Mouse (Mus musculus): ENCODE measurements at regions not wholly inside any gene's neighbourhood (a gene's known extent, or its start where the extent isn't known, plus 50 kb on each side); places are given as distances from the start of the nearest gene placed in this dataset.

DNA sequence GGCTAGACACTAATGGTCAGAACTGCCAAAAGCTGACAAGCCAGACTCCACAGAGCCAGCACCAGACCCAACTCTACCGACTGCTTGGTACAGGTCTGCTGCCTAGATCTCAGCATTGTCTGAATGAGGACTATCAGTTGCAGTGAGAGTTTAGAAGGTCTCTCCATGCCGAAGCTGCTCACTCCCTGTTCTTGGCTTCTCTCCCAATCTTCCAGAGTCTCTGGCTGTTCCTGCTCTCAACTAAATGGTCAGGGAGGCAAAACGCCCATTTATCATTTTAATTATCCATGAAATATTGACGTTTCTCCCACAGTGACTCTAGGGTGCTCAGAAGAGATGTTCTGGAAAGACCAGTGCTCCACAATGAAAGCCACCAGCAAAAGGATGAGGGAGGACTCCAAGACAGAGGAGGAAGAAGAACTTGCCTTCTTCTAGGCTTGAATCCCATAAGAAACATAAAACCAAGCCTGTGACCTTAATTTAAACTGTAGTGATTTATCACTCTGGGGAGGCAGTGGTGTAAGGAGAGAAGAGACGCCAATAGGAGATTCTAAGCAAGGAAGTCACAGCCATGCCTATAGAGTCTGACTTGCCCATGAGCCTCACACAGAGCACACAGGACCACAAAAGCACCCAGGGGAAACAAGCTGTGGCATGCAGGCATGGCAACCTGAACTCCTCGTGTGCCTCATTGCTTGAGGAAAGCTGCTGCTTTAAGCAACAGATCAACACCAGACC is 112.2 kb upstream of the Pkdcc start:
- WGBS = 89% methylated on average over 6 of the region's 6 CpGs
- no peak overlapping the region for H3K4me2 ChIP-seq
- no peak for ATAC-seq (ENCODE audit: low FRiP score)
- H3K27me3 ChIP-seq = peaks cover 16% of the 10 kb centered on the region
- H3K9ac ChIP-seq = no peak overlapping the region
- no peaks in the 10 kb centered on the region for H3K9me3 ChIP-seq
- H3K4me1 ChIP-seq = no peaks in the 10 kb centered on the region
- no peak overlapping the region for H3K4me3 ChIP-seq (replicated peaks)
- H3K27ac ChIP-seq = no peak overlapping the region
- H3K36me3 ChIP-seq (replicated peaks) = no peaks in the 10 kb centered on the region

DNA sequence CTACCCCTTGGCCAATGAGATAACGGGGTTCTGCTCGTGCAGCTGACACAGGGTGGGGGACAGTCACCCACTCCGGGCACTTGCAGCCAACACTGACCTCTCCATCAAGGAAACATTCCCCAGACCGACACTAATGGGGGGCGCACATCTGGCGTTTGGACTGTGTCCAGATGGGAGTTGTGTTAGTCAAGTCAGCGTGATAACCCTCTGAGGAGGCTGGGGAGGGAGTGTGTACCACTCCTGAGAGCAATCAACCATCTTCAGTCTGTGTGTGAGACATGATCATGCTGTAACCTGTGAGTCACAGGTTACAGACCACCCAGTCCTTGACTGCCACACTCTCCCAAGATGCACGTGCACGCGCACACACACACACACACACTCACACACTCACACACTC is 106.9 kb upstream of the Pkdcc start:
- Histone ChIP-seq H3K4me3 (replicated peaks) (no peak overlapping the region), H3K27me3 (no peaks in the 10 kb centered on the region; the same call in 1 of the 2 replicates), H3K27ac (no peak overlapping the region), H3K9me3 (no peaks in the 10 kb centered on the region), H3K4me2 (no peak overlapping the region), H3K4me1 (peaks cover 7% of the 10 kb centered on the region; the same call in 1 of the 2 replicates), H3K36me3 (replicated peaks) (no peaks in the 10 kb centered on the region), H3K9ac (no peak overlapping the region)
- 81% methylated on average over 10 of the region's 10 CpGs for WGBS
- no peak for ATAC-seq (ENCODE audit: low FRiP score)

DNA sequence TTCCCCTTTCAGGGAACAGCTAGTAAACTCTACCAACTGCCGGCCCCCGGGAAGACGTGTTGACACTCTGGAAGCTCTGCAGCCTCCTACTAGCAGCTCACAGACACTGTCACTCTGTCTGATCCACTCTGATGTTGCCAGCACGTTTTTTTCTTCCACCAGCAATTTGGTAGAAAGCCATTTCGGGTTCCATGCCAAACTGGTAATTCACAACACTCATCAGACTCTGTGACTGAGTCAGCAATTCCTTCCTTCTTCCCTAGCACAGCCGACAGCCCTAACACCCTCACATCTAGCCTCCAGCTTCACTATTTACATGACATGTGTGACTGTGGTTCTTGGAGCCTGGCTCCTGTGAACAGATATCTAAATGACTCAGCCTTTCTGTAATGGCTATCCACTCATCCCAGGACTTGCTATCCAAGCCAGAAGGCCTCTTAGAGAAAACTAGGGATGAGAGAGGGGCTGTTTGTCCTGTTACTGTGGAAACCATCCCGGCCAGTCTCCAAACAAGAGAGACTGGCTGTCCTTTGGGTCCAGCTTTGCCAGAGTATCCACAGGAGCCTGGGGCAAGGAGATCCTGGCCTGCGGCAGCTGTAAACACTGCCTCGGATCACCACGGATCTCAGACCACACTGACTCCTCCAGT is 105.2 kb upstream of the Pkdcc start:
- Histone ChIP-seq H3K27me3 (no peaks in the 10 kb centered on the region; the same call in 1 of the 2 replicates), H3K4me1 (peaks cover 8% of the 10 kb centered on the region; the same call in 1 of the 2 replicates), H3K27ac (no peak overlapping the region), H3K9ac (no peak overlapping the region), H3K36me3 (replicated peaks) (no peaks in the 10 kb centered on the region), H3K9me3 (no peaks in the 10 kb centered on the region), H3K4me2 (no peak overlapping the region), H3K4me3 (replicated peaks) (no peak overlapping the region)
- no peak for ATAC-seq (ENCODE audit: low FRiP score)
- 78% methylated on average over 10 of the region's 10 CpGs for WGBS

DNA sequence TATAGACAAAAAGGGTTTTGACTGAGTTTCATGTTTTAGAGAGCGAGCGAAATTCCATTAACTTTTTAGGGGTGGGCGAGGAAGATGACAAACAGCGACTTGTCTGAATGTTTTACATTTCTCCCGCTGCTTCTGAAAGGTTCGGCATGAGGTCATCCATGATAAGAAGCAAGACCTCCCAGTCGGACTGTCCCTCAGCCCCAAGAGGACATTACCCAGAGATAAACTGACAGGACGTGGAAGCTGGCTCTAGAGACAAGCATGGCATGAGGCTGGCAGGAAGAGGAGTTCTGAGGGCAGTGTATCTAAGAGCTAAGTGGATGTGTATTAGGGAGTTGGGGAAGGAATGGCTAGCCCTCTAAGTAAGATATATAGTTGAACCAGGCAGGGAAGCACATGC is 104.5 kb upstream of the Pkdcc start:
- Histone ChIP-seq H3K27me3 (no peaks in the 10 kb centered on the region; the same call in 1 of the 2 replicates), H3K9me3 (no peaks in the 10 kb centered on the region), H3K4me2 (no peak overlapping the region), H3K36me3 (replicated peaks) (no peaks in the 10 kb centered on the region), H3K9ac (no peak overlapping the region), H3K27ac (no peak overlapping the region), H3K4me3 (replicated peaks) (no peak overlapping the region), H3K4me1 (peaks cover 8% of the 10 kb centered on the region; the same call in 1 of the 2 replicates)
- ATAC-seq (ENCODE audit: low FRiP score) = no peak
- WGBS = 88% methylated on average over 8 of the region's 8 CpGs

DNA sequence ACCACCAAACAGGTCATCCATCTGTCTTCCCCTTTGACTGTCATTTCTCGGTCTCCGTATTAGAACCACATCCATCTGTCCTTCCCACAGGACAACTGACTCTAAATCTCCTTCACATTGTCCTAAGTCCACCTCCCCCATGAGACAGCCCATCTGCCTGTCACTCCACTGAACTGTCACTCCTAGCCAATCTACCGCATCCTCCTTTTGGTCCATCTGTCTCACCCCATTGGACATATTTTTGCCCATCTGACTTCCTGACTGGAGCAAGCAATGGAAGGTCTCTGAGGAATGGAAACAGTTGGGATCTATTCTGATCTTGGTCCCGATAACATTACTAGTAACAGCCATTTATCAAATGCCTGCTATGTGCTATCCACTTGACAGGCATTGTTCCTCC is 99.9 kb upstream of the Pkdcc start:
- Histone ChIP-seq H3K9me3 (no peaks in the 10 kb centered on the region), H3K4me3 (replicated peaks) (no peak overlapping the region), H3K4me2 (no peak overlapping the region), H3K36me3 (replicated peaks) (no peaks in the 10 kb centered on the region), H3K27ac (no peak overlapping the region), H3K27me3 (no peaks in the 10 kb centered on the region), H3K4me1 (peaks cover 13% of the 10 kb centered on the region; the same call in 1 of the 2 replicates), H3K9ac (no peak overlapping the region)
- WGBS = 86% methylated on average over 4 of the region's 4 CpGs
- ATAC-seq (ENCODE audit: low FRiP score) = no peak

DNA sequence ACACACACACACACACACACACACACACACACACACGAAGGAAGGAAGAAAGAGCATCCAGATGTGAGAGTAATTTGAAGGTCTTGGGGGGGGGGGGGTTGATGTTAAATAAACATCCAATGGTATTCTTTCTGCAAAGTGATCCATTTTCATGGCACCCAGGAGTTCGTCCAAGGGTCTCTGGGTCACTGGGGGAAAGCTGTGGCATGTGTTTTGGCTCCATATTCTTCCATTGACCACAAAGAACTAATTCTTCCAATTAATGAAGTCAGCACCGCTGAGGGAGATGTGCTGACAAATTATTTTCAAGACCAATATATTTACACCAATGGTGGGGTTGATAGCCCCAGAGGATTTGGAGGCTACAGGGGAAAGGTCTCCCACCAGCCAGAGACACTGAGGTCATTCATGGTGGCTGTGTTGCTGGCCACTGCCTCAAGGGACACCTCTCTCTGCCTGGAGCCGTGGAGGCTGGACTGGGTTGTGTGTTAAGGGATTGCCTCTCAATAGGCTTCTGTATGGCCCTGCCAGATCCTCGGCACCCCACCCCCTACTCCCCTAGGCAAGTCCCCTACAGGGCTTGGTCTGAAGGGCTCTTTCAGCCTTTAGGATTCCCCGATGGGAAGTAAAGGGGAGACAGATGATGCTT is 99.1 kb upstream of the Pkdcc start:
- H3K27me3 ChIP-seq = no peaks in the 10 kb centered on the region
- no peaks in the 10 kb centered on the region for H3K36me3 ChIP-seq (replicated peaks)
- H3K4me2 ChIP-seq = no peak overlapping the region
- no peak overlapping the region for H3K4me3 ChIP-seq (replicated peaks)
- H3K27ac ChIP-seq = 0 out of 2 replicates have a peak overlapping the region, but pooled peaks have one; percentile 5
- H3K9me3 ChIP-seq = no peaks in the 10 kb centered on the region
- peaks cover 17% of the 10 kb centered on the region; the same call in 1 of the 2 replicates for H3K4me1 ChIP-seq
- ATAC-seq (ENCODE audit: low FRiP score) = no peak
- WGBS = 39% methylated on average over 5 of the region's 6 CpGs
- no peak overlapping the region for H3K9ac ChIP-seq

DNA sequence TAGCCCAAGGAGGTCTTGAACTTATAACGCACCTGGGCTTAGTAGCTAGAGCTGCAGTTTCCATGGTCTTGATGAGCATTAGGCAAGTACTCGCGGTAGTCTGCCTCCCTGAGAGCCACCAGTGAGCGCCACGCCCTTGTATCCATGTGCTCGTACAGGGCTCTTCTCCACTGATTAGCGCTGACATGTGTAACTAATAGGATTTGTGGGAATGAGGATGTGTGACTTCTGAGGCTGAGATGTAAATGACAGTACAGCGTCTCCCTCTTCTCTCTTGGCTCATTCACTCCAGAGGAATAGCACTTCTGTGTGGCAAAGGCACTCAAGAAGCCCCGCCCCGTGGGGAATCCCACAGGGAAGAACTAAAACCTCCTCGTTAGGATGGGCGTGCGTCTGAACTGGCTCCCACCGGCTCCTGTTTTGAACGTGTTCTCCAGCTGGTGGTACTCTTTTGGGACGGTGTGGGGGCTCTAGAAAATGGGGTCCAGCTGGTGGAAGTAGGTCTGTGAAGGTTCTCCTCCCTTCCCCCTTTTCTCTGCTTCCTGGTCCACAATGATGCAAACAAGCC is 94.3 kb upstream of the Pkdcc start:
- WGBS = 62% methylated on average over 16 of the region's 16 CpGs
- Histone ChIP-seq H3K27me3 (peaks cover 11% of the 10 kb centered on the region; the same call in 1 of the 2 replicates), H3K4me1 (peaks cover 30% of the 10 kb centered on the region), H3K36me3 (replicated peaks) (no peaks in the 10 kb centered on the region), H3K9me3 (no peaks in the 10 kb centered on the region), H3K27ac (no peak overlapping the region), H3K9ac (no peak overlapping the region), H3K4me2 (no peak overlapping the region), H3K4me3 (replicated peaks) (no peak overlapping the region)
- ATAC-seq (ENCODE audit: low FRiP score) = no peak

DNA sequence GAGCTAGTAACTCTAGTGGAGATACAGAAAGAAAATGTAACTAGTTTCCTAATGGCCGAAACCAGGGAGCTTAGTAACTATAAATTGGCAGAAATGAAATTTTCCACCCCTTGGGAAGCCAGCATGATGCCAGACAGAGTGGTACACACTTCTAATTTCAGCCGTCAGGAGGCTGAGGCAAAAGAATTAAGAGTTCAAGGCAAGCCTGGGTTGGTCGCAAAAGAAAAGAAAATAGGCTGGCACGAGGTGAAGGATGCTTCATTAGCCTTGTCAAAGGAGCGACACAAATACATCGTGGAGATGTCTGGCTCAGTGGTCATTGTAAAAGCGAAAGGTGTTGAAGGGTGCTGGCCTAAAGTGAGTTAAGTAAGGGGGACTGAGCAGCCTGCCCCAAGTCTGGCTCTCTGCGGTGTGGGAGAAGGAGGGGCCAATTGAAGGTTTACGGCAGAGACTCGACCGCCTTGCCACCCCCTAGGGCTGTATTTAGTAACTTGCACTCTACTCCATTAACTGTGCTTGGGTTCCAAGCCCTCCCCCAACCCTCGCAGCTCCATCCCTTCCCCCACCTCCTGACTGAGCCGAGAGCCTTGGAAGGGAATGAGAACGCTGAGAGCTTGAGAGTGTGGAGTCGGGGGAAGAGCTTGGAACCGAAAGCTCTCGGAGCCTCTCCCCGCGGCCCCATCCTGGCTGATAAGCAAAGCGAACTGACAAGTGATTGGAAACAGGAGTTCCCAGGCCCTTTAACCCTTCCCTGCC is 92.4 kb upstream of the Pkdcc start:
- 5% methylated on average over 20 of the region's 20 CpGs for WGBS
- Histone ChIP-seq H3K9ac (no peak overlapping the region), H3K4me2 (peak overlapping the region; percentile 46), H3K36me3 (replicated peaks) (no peaks in the 10 kb centered on the region), H3K27me3 (peaks cover 19% of the 10 kb centered on the region; the same call in 1 of the 2 replicates), H3K27ac (0 out of 2 replicates have a peak overlapping the region, but pooled peaks have one; percentile 19), H3K4me1 (peaks cover 35% of the 10 kb centered on the region), H3K9me3 (no peaks in the 10 kb centered on the region), H3K4me3 (replicated peaks) (peak overlapping the region; percentile 23)
- peak; percentile 87; the same call in 1 of the 2 replicates for ATAC-seq (ENCODE audit: low FRiP score)

DNA sequence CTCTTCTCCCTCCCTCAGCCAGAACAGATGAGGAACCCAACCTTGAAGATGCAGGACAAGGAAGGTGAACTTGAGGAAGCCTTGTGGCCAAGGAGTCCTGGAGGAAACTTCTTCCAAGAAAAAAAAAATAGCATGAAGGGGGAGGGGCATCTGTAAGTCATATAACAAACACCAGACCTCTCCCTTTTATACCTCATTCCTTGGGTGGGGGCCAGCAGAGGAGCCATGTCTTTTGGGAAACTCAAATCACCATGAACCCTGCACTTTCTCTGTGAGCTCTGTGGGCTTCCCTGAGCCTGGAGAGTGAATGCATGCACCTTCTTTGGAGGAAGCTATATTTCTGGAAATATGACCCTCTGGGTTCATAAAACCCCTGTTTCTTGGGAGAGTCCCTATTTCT is 90.0 kb upstream of the Pkdcc start:
- Histone ChIP-seq H3K4me3 (replicated peaks) (no peak overlapping the region), H3K9me3 (no peaks in the 10 kb centered on the region), H3K9ac (no peak overlapping the region), H3K4me2 (no peak overlapping the region), H3K36me3 (replicated peaks) (no peaks in the 10 kb centered on the region), H3K27ac (no peak overlapping the region), H3K4me1 (peaks cover 56% of the 10 kb centered on the region), H3K27me3 (peaks cover 29% of the 10 kb centered on the region)
- ATAC-seq (ENCODE audit: low FRiP score) = no peak

DNA sequence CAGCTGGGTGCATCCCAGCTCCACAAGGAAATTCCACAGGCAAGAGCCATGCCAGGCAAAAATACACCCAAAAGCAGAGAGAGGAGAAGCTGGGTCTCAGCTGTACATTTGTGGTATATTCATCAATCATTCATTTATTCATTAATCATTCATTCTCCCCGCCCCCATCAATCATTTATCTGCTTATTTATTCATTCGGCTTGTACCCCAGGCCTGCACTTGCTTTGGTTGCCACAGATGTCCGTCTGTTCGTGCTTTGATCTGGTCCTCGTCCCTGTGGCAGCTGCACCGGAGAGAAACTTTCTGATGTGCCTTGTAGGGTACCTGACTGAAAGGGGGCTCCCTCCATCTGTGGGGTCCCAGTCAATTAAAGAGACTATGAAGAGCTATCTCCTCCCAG is 87.2 kb upstream of the Pkdcc start:
- Histone ChIP-seq H3K27ac (no peak overlapping the region), H3K4me3 (replicated peaks) (no peak overlapping the region), H3K4me1 (peaks cover 40% of the 10 kb centered on the region), H3K36me3 (replicated peaks) (no peaks in the 10 kb centered on the region), H3K9ac (no peak overlapping the region), H3K9me3 (no peaks in the 10 kb centered on the region), H3K4me2 (no peak overlapping the region), H3K27me3 (peaks cover 29% of the 10 kb centered on the region)
- ATAC-seq (ENCODE audit: low FRiP score) = no peak
- 56% methylated on average over 6 of the region's 6 CpGs for WGBS

DNA sequence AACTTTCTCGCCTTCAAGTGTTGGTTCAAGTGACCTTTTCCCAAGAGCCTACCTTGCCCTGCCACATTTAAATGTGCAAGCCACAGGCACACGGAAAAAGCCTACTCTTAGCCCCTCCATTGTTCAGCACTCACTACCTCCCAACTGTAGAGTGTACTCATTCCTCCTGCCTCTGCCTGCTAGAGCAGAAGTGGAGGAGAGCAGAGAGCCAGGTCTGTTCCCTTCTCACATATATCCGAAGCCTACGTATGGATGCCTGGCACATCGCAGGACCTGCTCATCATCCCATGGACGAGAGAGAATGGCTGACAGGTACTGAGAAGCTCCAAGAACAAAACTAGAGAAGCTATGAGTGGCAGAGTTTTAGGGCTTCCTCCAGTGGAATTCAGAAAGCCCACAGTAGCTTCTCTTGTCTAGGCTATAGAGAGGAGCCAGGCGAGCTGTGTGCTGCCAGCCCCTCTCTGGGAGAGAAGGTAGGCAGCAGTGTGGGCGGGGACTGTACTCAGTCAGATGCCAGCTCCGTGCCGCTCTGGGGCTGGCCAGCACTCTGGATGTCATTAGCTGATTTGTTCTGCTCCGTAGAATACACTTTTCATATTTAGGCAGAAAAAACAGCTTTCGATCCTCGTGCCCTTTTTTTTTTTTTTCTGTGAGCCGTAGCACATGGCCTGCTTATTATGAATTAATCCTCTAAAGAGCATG is 86.1 kb upstream of the Pkdcc start:
- no peak overlapping the region for H3K9ac ChIP-seq
- 38% methylated on average over 14 of the region's 14 CpGs for WGBS
- peaks cover 36% of the 10 kb centered on the region for H3K4me1 ChIP-seq
- H3K27me3 ChIP-seq = peaks cover 26% of the 10 kb centered on the region
- H3K9me3 ChIP-seq = no peaks in the 10 kb centered on the region
- H3K36me3 ChIP-seq (replicated peaks) = no peaks in the 10 kb centered on the region
- H3K4me2 ChIP-seq = peak overlapping the region; percentile 17
- ATAC-seq (ENCODE audit: low FRiP score) = peak; percentile 89; the same call in 1 of the 2 replicates
- H3K27ac ChIP-seq = no peak overlapping the region
- H3K4me3 ChIP-seq (replicated peaks) = no peak overlapping the region

All from forebrain, embryonic 12.5 days (tissue).